Mouse (Mus musculus): ENCODE measurements around the gene Gm42669.

- no peak for TF ChIP-seq CTCF (IDR thresholded peaks at IDR 0.05 in 2 of 3, conservative IDR thresholded peaks at IDR 0.05 in 1 of 3; ENCODE audit: control insufficient read depth in 1 of 3, insufficient read depth in 1 of 3, low read depth in 2 of 3, low read length in 3 of 3, poor library complexity in 1 of 3, severe bottlenecking in 1 of 3)
- no peak for TF ChIP-seq POLR2A (IDR thresholded peaks at IDR 0.05; ENCODE audit: control insufficient read depth in 1 of 2, insufficient read depth in 1 of 2, low read depth in 1 of 2, low read length in 2 of 2, poor library complexity in 1 of 2)
- no peak for TF ChIP-seq CHD2 (IDR thresholded peaks at IDR 0.05; ENCODE audit: low read length)
- TF ChIP-seq HCFC1 (IDR thresholded peaks at IDR 0.05; ENCODE audit: low read depth, low read length), result no peak
- no peak for TF ChIP-seq EP300 (IDR thresholded peaks at IDR 0.05; ENCODE audit: low read depth in 1 of 2, low read length in 2 of 2)
- no peak for TF ChIP-seq E2F4 (IDR thresholded peaks at IDR 0.05; ENCODE audit: borderline replicate concordance, low read depth, low read length)
- no peak for TF ChIP-seq NELFE (IDR thresholded peaks at IDR 0.05; ENCODE audit: low read depth, low read length)
- no peak for TF ChIP-seq UBTF (IDR thresholded peaks at IDR 0.05; ENCODE audit: borderline replicate concordance, insufficient read depth, low read depth, low read length)
- TF ChIP-seq MAX (IDR thresholded peaks at IDR 0.05; ENCODE audit: low read length), result no peak
- no peak for TF ChIP-seq GABPA (IDR thresholded peaks at IDR 0.05; ENCODE audit: low read depth, low read length)
- TF ChIP-seq RCOR1 (IDR thresholded peaks at IDR 0.05; ENCODE audit: low read depth, low read length), result no peak
- no peak for TF ChIP-seq POLR2AphosphoS2 (IDR thresholded peaks at IDR 0.05; ENCODE audit: low read length)
- no peak for TF ChIP-seq GATA1 (IDR thresholded peaks at IDR 0.05; ENCODE audit: low read depth, low read length)
These were observed 49.5 kb downstream of the Gm42669 start for GRCm38 (mm10) chr5:107556969-107557368.
